Mouse (Mus musculus) ES-Bruce4 (cell line): ENCODE measurements around the gene Alpk1. TPM values are rescaled to one million over a fixed set of nuclear protein-coding genes. Genes with fewer than 3 reads are reported as not detected.

Experiments
- H3K27ac ChIP-seq: 2 replicates; pipeline ENCODE4 v1.5.1; 2012; ENCODE audit warnings: low read length, inconsistent platforms; ENCODE audit not compliant: insufficient read depth
- H3K27me3 ChIP-seq: 2 replicates; pipeline ENCODE4 v1.6.1; 2012; ENCODE audit warnings: mild to moderate bottlenecking, low read length, inconsistent platforms; ENCODE audit not compliant: control insufficient read depth, poor library complexity, insufficient read depth, severe bottlenecking
- H3K36me3 ChIP-seq: 2 replicates; pipeline ENCODE4 v1.6.1; 2012; ENCODE audit warnings: inconsistent platforms, mild to moderate bottlenecking, low read length, moderate library complexity; ENCODE audit not compliant: control insufficient read depth, poor library complexity, insufficient read depth, severe bottlenecking
- H3K4me1 ChIP-seq: one replicate; pipeline ENCODE4 v1.8.1; 2011; ENCODE audit warnings: low read length; ENCODE audit not compliant: control insufficient read depth, insufficient read depth
- H3K4me3 ChIP-seq: 2 replicates; pipeline ENCODE4 v1.5.1; 2011; ENCODE audit warnings: low read depth, mild to moderate bottlenecking, low read length
- H3K9ac ChIP-seq: 2 replicates; pipeline ENCODE4 v1.6.1; 2012; ENCODE audit warnings: low read depth, mild to moderate bottlenecking, inconsistent platforms; ENCODE audit not compliant: poor library complexity, severe bottlenecking
- H3K9me3 ChIP-seq: replicated peaks from 2 replicates; pipeline ENCODE4 v1.6.1; 2012; ENCODE audit warnings: mild to moderate bottlenecking, low read length, inconsistent platforms; ENCODE audit not compliant: control insufficient read depth, poor library complexity, insufficient read depth, severe bottlenecking
- CTCF ChIP-seq: IDR thresholded peaks from one replicate; pipeline ENCODE4 v1.8.1; 2011; ENCODE audit warnings: low read depth, low read length
- EP300 ChIP-seq: IDR thresholded peaks from 2 replicates; pipeline ENCODE4 v1.6.1; 2011; ENCODE audit warnings: low read depth, low read length; ENCODE audit not compliant: insufficient read depth
- POLR2A ChIP-seq: IDR thresholded peaks from one replicate; pipeline ENCODE4 v1.8.1; 2011; ENCODE audit warnings: low read length; ENCODE audit not compliant: insufficient read depth
- polyA plus RNA-seq: library from polyadenylated mRNA; stranded (reverse); fragments of >200 nt; gene quantifications from 2 replicates; pipeline ENCODE4 v1.2.4, GENCODE M21; 2011; ENCODE audit warnings: low read depth; ENCODE audit not compliant: missing spikeins, insufficient read depth, insufficient read length

The Alpk1 gene
- polyA plus RNA-seq, 1 experiment: 1.2 TPM

DNA sequence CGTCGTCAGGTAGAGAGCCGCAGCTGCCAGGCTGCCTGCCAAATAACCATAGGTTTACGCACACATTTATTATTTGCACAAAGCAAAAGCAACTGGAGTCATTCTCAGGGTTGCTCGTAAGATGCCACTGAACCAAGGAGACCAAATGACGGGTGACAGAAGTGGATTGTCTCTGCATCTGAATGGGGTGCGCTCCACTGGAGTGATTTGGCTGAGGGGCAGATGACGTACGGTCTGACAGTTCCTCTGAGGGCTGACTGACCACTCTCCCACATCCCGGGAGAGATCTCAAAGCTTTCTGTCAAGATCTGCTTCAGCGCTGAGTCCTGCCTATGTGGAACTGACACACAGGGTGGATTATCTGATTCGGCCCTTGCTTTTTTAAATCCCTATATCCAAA, 24.7 kb upstream of the Alpk1 start:
- H3K9ac ChIP-seq: no peak overlapping the region

DNA sequence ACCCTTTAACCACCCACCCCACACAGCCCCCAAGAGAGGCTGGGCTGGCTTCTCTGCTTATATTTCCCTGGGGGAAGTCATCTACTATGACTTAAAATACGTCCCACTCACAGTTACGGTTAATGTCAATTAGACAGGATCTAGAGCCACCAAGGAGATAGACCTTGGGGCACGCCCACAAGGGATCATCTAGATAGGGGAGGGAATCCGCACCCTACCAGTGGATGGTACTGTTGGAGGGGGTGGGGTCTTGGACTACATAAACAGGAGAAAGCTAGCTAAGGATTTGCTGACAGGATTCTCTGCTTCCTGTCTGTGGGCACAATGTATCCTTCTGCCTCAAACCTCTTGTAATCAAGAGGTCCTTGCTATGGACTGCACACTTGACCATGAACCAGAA, 24.1 kb upstream of the Alpk1 start:
- H3K27me3 ChIP-seq: no peaks in the 10 kb centered on the region
- H3K9ac ChIP-seq: no peak overlapping the region
- H3K9me3 ChIP-seq: no peaks in the 10 kb centered on the region
- no peak for TF ChIP-seq EP300
- TF ChIP-seq POLR2A: no peak
- TF ChIP-seq CTCF: no peak
- no peaks in the 10 kb centered on the region for H3K4me1 ChIP-seq
- no peak overlapping the region for H3K4me3 ChIP-seq
- no peak overlapping the region for H3K27ac ChIP-seq
- H3K36me3 ChIP-seq: peaks cover 10% of the 10 kb centered on the region

More for the DNA sequence above, 24.7 kb upstream of the Alpk1 start:
- Histone ChIP-seq H3K4me3 (no peak overlapping the region), H3K27me3 (no peaks in the 10 kb centered on the region), H3K27ac (no peak overlapping the region), H3K36me3 (peaks cover 15% of the 10 kb centered on the region), H3K9me3 (no peaks in the 10 kb centered on the region), H3K4me1 (no peaks in the 10 kb centered on the region)
- TF ChIP-seq CTCF (no peak), EP300 (no peak), POLR2A (no peak)

DNA sequence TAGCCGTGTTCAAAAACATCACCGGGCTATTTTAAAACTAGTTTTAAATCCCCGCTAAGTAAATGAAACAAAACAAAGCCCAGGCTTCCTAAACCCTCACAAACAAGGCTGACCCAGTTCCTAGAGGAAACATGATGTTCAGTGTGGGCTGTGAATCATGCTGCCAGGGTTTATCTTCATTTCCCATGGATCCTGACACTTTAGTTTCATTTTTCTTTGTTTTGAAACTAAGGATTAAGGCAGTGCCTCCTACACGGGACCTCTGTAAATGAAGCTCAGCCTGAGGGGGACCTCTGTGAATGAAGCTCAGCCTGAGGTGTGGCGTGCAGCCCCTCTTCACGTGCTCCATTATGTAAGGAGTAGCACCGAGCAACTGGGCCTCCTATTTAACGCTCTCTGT, 22.5 kb upstream of the Alpk1 start:
- no peaks in the 10 kb centered on the region for H3K9me3 ChIP-seq
- no peak overlapping the region for H3K9ac ChIP-seq
- TF ChIP-seq POLR2A: no peak
- TF ChIP-seq CTCF: no peak
- H3K4me1 ChIP-seq: no peaks in the 10 kb centered on the region
- peaks cover under 1% of the 10 kb centered on the region; the same call in 1 of the 2 replicates for H3K36me3 ChIP-seq
- no peak overlapping the region for H3K4me3 ChIP-seq
- H3K27ac ChIP-seq: no peak overlapping the region
- H3K27me3 ChIP-seq: no peaks in the 10 kb centered on the region

DNA sequence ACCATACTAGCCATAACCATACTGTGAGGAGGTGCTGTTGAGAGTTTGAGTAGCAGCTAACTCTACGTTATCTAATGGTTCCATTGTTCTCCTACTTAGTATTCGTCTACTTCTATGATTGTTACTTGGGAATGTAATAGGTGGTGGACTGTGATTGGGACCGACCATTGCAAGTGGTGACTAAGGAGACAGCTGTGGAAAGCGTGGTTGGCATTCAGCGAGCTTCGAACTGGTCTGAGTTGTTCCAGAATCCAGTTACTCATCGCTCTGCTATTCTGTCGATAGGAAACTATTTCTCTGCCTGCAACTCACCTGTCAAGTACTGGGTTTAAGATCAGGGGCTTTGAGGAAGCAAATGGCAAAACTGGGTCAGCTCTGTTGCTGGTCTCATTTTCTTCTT, 20.8 kb upstream of the Alpk1 start:
- Histone ChIP-seq H3K9me3 (no peaks in the 10 kb centered on the region), H3K27me3 (no peaks in the 10 kb centered on the region; the same call in 1 of the 2 replicates), H3K27ac (no peak overlapping the region), H3K4me1 (no peaks in the 10 kb centered on the region), H3K4me3 (no peak overlapping the region), H3K9ac (no peak overlapping the region), H3K36me3 (no peaks in the 10 kb centered on the region)
- no peak for TF ChIP-seq EP300

DNA sequence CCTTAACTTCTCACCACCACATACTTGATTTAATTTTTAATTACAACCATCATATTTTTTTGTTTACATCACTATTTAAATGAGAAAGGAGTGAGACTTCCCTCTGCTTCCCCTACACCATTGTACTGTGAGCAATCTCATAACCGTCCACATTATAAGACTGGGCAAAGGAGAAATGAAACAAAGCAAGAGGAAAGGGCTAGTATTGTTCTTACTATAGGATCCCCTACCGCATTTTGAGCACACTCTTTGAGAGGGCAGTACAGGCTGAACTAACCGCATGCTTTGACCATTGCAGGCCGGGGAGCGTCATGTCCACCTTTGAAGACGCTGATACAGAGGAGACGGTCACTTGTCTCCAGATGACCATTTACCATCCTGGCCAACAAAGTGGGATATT, 15.9 kb upstream of the Alpk1 start:
- Histone ChIP-seq H3K9ac (no peak overlapping the region), H3K4me1 (no peaks in the 10 kb centered on the region), H3K27ac (no peak overlapping the region), H3K4me3 (no peak overlapping the region), H3K36me3 (no peaks in the 10 kb centered on the region), H3K27me3 (no peaks in the 10 kb centered on the region; the same call in 1 of the 2 replicates), H3K9me3 (no peaks in the 10 kb centered on the region)
- TF ChIP-seq EP300 (no peak), CTCF (no peak), POLR2A (no peak)

DNA sequence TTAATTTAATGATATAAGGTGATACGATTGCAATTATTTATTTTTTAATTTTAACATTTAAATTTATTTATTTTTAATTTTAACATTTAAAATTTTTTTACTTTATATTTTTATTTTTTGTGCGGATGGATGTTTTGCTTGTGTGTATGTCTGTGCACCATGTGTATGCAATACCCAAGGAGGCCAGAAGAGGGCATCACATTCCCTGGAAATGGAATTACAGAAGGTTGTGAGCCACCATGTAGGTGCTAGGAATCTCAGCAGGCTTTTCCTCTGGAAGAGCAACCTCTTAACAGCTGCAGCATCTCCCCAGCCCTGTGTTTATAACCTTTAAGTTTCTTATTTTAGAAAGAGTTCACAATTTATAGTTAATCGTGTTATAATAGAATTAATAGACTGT, 15.4 kb upstream of the Alpk1 start:
- Histone ChIP-seq H3K9ac (no peak overlapping the region), H3K27me3 (peaks cover 4% of the 10 kb centered on the region), H3K36me3 (no peaks in the 10 kb centered on the region), H3K9me3 (no peaks in the 10 kb centered on the region), H3K4me3 (no peak overlapping the region), H3K27ac (no peak overlapping the region), H3K4me1 (no peaks in the 10 kb centered on the region)
- TF ChIP-seq CTCF: no peak

DNA sequence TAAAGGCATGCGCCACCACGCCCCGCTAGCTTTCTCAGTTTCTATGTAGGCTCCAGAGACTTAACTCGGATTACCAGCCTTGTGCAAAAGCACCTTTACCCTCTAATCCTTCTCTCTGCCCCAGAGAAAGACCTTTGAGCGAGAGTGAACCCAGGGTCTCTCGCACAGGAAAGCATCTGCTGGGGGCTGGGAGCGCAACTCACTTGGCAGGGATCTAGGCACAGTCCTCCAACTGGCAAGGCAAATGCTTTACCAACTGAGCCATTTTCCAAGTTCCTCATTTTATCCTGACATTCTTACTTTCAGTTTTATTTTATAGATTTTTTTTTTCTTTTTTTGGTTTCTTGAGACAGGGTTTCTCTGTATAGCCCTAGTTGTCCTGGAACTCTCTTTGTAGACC, 12.7 kb upstream of the Alpk1 start:
- Histone ChIP-seq H3K9ac (no peak overlapping the region), H3K9me3 (no peaks in the 10 kb centered on the region), H3K27ac (no peak overlapping the region), H3K27me3 (peaks cover 20% of the 10 kb centered on the region), H3K36me3 (no peaks in the 10 kb centered on the region), H3K4me3 (no peak overlapping the region), H3K4me1 (no peaks in the 10 kb centered on the region)
- no peak for TF ChIP-seq POLR2A
- TF ChIP-seq CTCF: no peak
- no peak for TF ChIP-seq EP300
